Mouse (Mus musculus) thymus, adult 2 months (tissue): ENCODE data around the gene Zap70.

Experiments
- CTCF ChIP-seq: fragments of 200-500 bp; IDR thresholded peaks from 2 replicates; pipeline ENCODE4 v1.5.1; 2012; ENCODE audit warnings: mild to moderate bottlenecking, control low read depth, low read length, moderate library complexity, borderline replicate concordance; ENCODE audit not compliant: control insufficient read depth, poor library complexity, insufficient read depth; ENCODE audit errors: extremely low read depth
- POLR2A ChIP-seq: fragments of 200-500 bp; IDR thresholded peaks from 2 replicates; pipeline ENCODE4 v1.6.1; 2012; ENCODE audit warnings: mild to moderate bottlenecking, low read length, control low read depth, moderate library complexity; ENCODE audit not compliant: control insufficient read depth, poor library complexity, insufficient read depth; ENCODE audit errors: extremely low read depth

- TF ChIP-seq CTCF = no peak
- TF ChIP-seq POLR2A = no peak
Measured at GRCm38 (mm10) chr1:36758553-36758952, 3.0 kb upstream of the Zap70 start.
